In the genomic region with DNA sequence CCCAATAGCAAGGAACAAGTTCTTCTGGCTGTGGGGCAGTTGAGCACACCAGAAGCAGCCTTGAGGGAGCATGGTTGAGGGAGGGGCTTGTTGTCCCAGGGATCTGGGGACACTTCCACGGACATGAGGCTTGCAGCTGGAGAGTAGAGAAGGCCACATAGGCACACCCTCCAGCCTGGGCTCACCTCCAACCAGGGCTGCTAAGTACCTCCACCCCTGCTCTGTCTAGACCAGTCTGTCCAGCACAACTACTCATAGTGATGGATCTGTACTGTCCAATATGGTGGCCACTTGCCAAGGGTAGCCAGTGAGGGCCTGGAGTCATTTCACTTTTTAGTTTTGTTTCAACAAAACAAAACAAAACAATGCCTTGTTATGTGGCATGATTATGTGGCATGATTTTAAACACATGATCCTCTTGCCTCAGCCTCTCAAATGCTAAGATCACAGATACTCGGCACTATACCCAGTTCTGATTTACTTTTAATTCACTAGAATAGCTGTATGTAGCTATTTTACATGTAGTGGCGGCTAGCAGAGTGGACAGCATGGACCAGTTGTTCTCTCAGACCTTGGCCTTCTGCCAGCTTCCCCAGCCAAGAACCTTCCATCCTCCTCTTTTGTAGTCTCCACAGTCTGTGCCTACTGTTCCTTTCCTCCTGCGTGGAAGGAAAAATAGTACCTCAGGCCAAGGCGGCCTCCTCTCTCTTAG, we compare ENCODE assay signal across 7 mouse cellular contexts. TPM values are rescaled to one million over a fixed set of nuclear protein-coding genes. Genes with fewer than 3 reads are reported as not detected.
DNase-seq lines count a peak whose midpoint lies in the region; ATAC-seq and TF ChIP-seq lines count a peak whose summit lies in the region.

No protein-coding gene starts in this region.

- peaks cover 10% of the 10 kb centered on the region for H3K4me1 ChIP-seq in lung, adult 2 months (ENCODE audit: control insufficient read depth, insufficient read depth, low read length)
- 0 out of 2 replicates have a peak, but pooled peaks cover 8% of the 10 kb centered on the region for H3K4me1 ChIP-seq in liver, embryonic 11.5 days (replicated peaks; ENCODE audit: control insufficient read depth, insufficient read depth, low read length)

- no peak overlapping the region for H3K4me2 ChIP-seq in liver, embryonic 11.5 days

- 35% methylated on average over 5 of the region's 5 CpGs for WGBS in lung, adult 2 months
- WGBS in liver, embryonic 11.5 days = 79% methylated on average over 5 of the region's 5 CpGs

- TF ChIP-seq POLR2A in lung, adult 2 months (IDR thresholded peaks at IDR 0.05; ENCODE audit: borderline replicate concordance, extremely low read depth, low read depth, low read length) = no peak

- no peak overlapping the region for H3K4me3 ChIP-seq in lung, adult 2 months (replicated peaks; ENCODE audit: extremely low read depth, low read depth, low read length)
- no peak overlapping the region for H3K4me3 ChIP-seq in liver, embryonic 11.5 days (ENCODE audit: low read depth, low read length)

- H3K27ac ChIP-seq in liver, embryonic 11.5 days (ENCODE audit: low read depth, low read length) = no peak overlapping the region

- DNase-seq in left cerebral cortex, adult 18-20 months (ENCODE audit: low spot score in 2 of 2) = peak; percentile 55 to 65
- no peak for DNase-seq in left cerebral cortex, adult 9 months (ENCODE audit: low spot score in 2 of 2)
- DNase-seq in adrenal gland, postnatal 14 days = peak; percentile 55
- DNase-seq in cerebellum, postnatal 25 days = peak; percentile 80 to 85
- DNase-seq in lung, adult 2 months = peak; percentile 46
- DNase-seq in frontal cortex, postnatal 14 days (ENCODE audit: low spot score in 2 of 2) = no peak
- no peak for DNase-seq in liver, embryonic 11.5 days (ENCODE audit: low spot score)

- H3K9ac ChIP-seq in liver, embryonic 11.5 days (ENCODE audit: low read depth, low read length) = no peak overlapping the region

- peaks cover 22% of the 10 kb centered on the region for H3K27me3 ChIP-seq in liver, embryonic 11.5 days (replicated peaks; ENCODE audit: control insufficient read depth, insufficient read depth, low read length)

- no peaks in the 10 kb centered on the region for H3K36me3 ChIP-seq in liver, embryonic 11.5 days (ENCODE audit: control insufficient read depth, insufficient read depth, low read length)

- ATAC-seq in liver, embryonic 11.5 days (replicated peaks; ENCODE audit: low FRiP score) = no peak

- no peaks in the 10 kb centered on the region for H3K9me3 ChIP-seq in liver, embryonic 11.5 days (ENCODE audit: control insufficient read depth, low read length)

- TF ChIP-seq CTCF in lung, adult 2 months (IDR thresholded peaks at IDR 0.05; ENCODE audit: insufficient read depth, low read length) = no peak

RNA-seq across cellular contexts. Expression of a gene that starts 3.3 kb away (rescaled TPM):
- total RNA-seq in left cerebral cortex, adult 18-20 months (2021) = 100 to 1,000 TPM; 108 to 123 TPM
- 1.3 and 1.5 TPM in 2 replicates for total RNA-seq in adrenal gland, postnatal 14 days (2021)
- polyA plus RNA-seq in lung, adult 2 months (2012; rRNA removed) = 8.7 and 9.3 TPM in 2 replicates
- 2.6 and 3.0 TPM in 2 replicates for polyA plus RNA-seq in liver, embryonic 11.5 days (2014; fragmentation: Nextera tagmentation; extraction: Ambion mirVana)

RNA-seq across cellular contexts. Expression of a gene that starts 16.6 kb away (rescaled TPM):
- under 1 TPM; 0.26 to 0.47 TPM for total RNA-seq in left cerebral cortex, adult 18-20 months (2021)
- 0.98 and 1.2 TPM in 2 replicates for total RNA-seq in adrenal gland, postnatal 14 days (2021)
- 3.2 and 4.4 TPM in 2 replicates for polyA plus RNA-seq in lung, adult 2 months (2012; rRNA removed)
- polyA plus RNA-seq in liver, embryonic 11.5 days (2014; fragmentation: Nextera tagmentation; extraction: Ambion mirVana) = 17.6 and 18.8 TPM in 2 replicates

RNA-seq across cellular contexts. Expression of a gene that starts 32.0 kb away (rescaled TPM):
- 1 to 10 TPM; 9.1 to 9.8 TPM for total RNA-seq in left cerebral cortex, adult 18-20 months (2021)
- 9.2 and 10.9 TPM in 2 replicates for total RNA-seq in adrenal gland, postnatal 14 days (2021)
- 1.7 and 3.6 TPM in 2 replicates for polyA plus RNA-seq in lung, adult 2 months (2012; rRNA removed)
- polyA plus RNA-seq in liver, embryonic 11.5 days (2014; fragmentation: Nextera tagmentation; extraction: Ambion mirVana) = 11.1 and 11.8 TPM in 2 replicates

RNA-seq across cellular contexts. Expression of a gene that starts 54.6 kb away (rescaled TPM):
- 1 to 10 TPM; 6.6 to 8.5 TPM for total RNA-seq in left cerebral cortex, adult 18-20 months (2021)
- 10.8 and 25.5 TPM in 2 replicates for total RNA-seq in adrenal gland, postnatal 14 days (2021)
- 253 and 256 TPM in 2 replicates for polyA plus RNA-seq in lung, adult 2 months (2012; rRNA removed)
- polyA plus RNA-seq in liver, embryonic 11.5 days (2014; fragmentation: Nextera tagmentation; extraction: Ambion mirVana) = 23.5 and 25.9 TPM in 2 replicates

Comparison
In these comparisons a context has a peak if more than half of its experiments do, and no peak if none do; other contexts are left out.
1. DNase-seq: peak in left cerebral cortex, adult 18-20 months (2 of 2), adrenal gland, postnatal 14 days (single experiment), cerebellum, postnatal 25 days (2 of 2) and lung, adult 2 months (single experiment); none in left cerebral cortex, adult 9 months (0 of 2), frontal cortex, postnatal 14 days (0 of 2) and liver, embryonic 11.5 days (single experiment).
2. RNA of a gene that starts 3.3 kb away (total RNA-seq): 108 to 123 TPM in left cerebral cortex, adult 18-20 months; 1.3 to 1.5 TPM in adrenal gland, postnatal 14 days; every median in the first group is over 10 times any median in the second.